Comparison of ENCODE assay signal across 10 mouse cellular contexts in the genomic region with DNA sequence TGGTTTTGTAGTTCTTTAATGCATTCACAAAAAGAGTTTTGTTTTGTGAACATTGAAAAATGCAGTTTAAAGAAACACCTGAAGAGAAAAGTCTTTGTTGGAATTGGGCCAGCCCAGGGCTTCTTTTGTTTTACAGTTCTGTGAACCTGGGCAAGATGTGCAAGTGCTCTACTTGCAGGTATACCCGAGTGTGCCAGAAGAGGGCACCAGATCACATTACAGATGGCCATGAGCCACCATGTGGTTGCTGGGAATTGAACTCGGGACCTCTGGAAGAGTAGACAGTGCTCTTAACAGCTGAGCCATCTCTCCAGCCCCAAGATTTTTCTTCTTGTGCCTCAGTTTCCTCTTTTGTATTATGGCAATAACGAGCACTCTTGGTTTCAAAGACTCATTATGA. TPM values are rescaled to one million over a fixed set of nuclear protein-coding genes. Genes with fewer than 3 reads are reported as not detected.
DNase-seq lines count a peak whose midpoint lies in the region; ATAC-seq and TF ChIP-seq lines count a peak whose summit lies in the region.
"Had no signal": no experiment of that assay in that cellular context is flagged by ENCODE, and none has a peak within 500 bp of the region (broad histone marks: within the 10 kb centered on the region; RNA-seq: fewer than 3 reads in every experiment).

No protein-coding gene starts in this region.

- WGBS in heart, adult 2 months: 56% methylated on average over 3 of the region's 3 CpGs
- WGBS in heart, embryonic 11.5 days (ENCODE audit: insufficient replicate concordance): 58% methylated on average over 3 of the region's 3 CpGs

- H3K4me2 ChIP-seq in heart, embryonic 11.5 days: no peak overlapping the region
- H3K4me2 ChIP-seq: embryonic facial prominence, embryonic 12.5 days had no signal

- no peaks in the 10 kb centered on the region for H3K27me3 ChIP-seq in heart, adult 2 months (ENCODE audit: control insufficient read depth, insufficient read depth, low read length)
- H3K27me3 ChIP-seq in heart, embryonic 11.5 days (ENCODE audit: control insufficient read depth, insufficient read depth, low read length): no peaks in the 10 kb centered on the region
- H3K27me3 ChIP-seq: embryonic facial prominence, embryonic 12.5 days had no signal

- H3K27ac ChIP-seq in heart, adult 2 months: no peak overlapping the region
- no peak overlapping the region for H3K27ac ChIP-seq in heart, embryonic 11.5 days (ENCODE audit: low read depth, low read length)
- no peak overlapping the region for H3K27ac ChIP-seq in embryonic fibroblast, embryonic 13.5 days (ENCODE audit: insufficient read depth, low read length)
- H3K27ac ChIP-seq: embryonic facial prominence, embryonic 12.5 days had no signal

- no peak for TF ChIP-seq EP300 in heart, adult 2 months (IDR thresholded peaks at IDR 0.05; ENCODE audit: insufficient read depth, low read depth, low read length)

- no peak overlapping the region for H3K4me3 ChIP-seq in heart, adult 2 months
- no peak overlapping the region for H3K4me3 ChIP-seq in heart, embryonic 11.5 days (ENCODE audit: low read depth, low read length)
- H3K4me3 ChIP-seq in embryonic fibroblast, embryonic 13.5 days (ENCODE audit: insufficient read depth, low read length): no peak overlapping the region
- H3K4me3 ChIP-seq: embryonic facial prominence, embryonic 12.5 days had no signal

- DNase-seq in heart, adult 2 months: peak in 1 of 2 experiments; percentile 35
- peak; percentile 67 for DNase-seq in urinary bladder, postnatal 14 days (ENCODE audit: low spot score)
- DNase-seq in urinary bladder, postnatal 4 days (ENCODE audit: low spot score in 2 of 2): no peak
- DNase-seq in naive thymus-derived CD4-positive, alpha-beta T cell, adult 2 months (ENCODE audit: low read depth): peak; percentile 83
- no peak for DNase-seq in layer of hippocampus, postnatal 36 days

- no peak for ATAC-seq in heart, embryonic 11.5 days (replicated peaks; ENCODE audit: insufficient number of reproducible peaks, low FRiP score, low TSS enrichment)
- ATAC-seq in monocyte, adult 5-6 weeks (replicated peaks; ENCODE audit: insufficient number of reproducible peaks, low FRiP score, low TSS enrichment, poor library complexity, severe bottlenecking): no peak

- intact Hi-C loops in heart, adult 2 months (cut with DNase I): loop anchor here (5.0 kb wide), 1 partner anchor 121 kb away; no protein-coding TSS in a partner anchor

- H3K79me2 ChIP-seq in heart, adult 2 months (replicated peaks; ENCODE audit: control insufficient read depth, insufficient read depth, low read length): no peaks in the 10 kb centered on the region

- H3K9me3 ChIP-seq in heart, embryonic 11.5 days (replicated peaks; ENCODE audit: control insufficient read depth, low read length): no peaks in the 10 kb centered on the region
- H3K9me3 ChIP-seq: embryonic facial prominence, embryonic 12.5 days had no signal

- H3K36me3 ChIP-seq in heart, adult 2 months (ENCODE audit: control insufficient read depth, insufficient read depth, low read length): no peaks in the 10 kb centered on the region
- peaks cover 5% of the 10 kb centered on the region; the same call in 1 of the 2 replicates for H3K36me3 ChIP-seq in heart, embryonic 11.5 days (ENCODE audit: control insufficient read depth, insufficient read depth, low read length)

- no peaks in the 10 kb centered on the region for H3K4me1 ChIP-seq in heart, adult 2 months (ENCODE audit: control insufficient read depth, insufficient read depth, low read length)
- no peaks in the 10 kb centered on the region for H3K4me1 ChIP-seq in heart, embryonic 11.5 days (ENCODE audit: control insufficient read depth, insufficient read depth, low read length)
- no peaks in the 10 kb centered on the region; the same call in 1 of the 2 replicates for H3K4me1 ChIP-seq in embryonic fibroblast, embryonic 13.5 days (ENCODE audit: control insufficient read depth, insufficient read depth, low read length)

- TF ChIP-seq POLR2A in heart, adult 2 months (IDR thresholded peaks at IDR 0.05; ENCODE audit: insufficient read depth, low read depth, low read length): no peak
- TF ChIP-seq POLR2A in embryonic fibroblast, embryonic 13.5 days (IDR thresholded peaks at IDR 0.05; ENCODE audit: low read depth, low read length): no peak

- peak; percentile 74 for TF ChIP-seq CTCF in heart, adult 2 months (IDR thresholded peaks at IDR 0.05)
- peak; percentile 27; the same call in 1 of the 2 replicates for TF ChIP-seq CTCF in embryonic fibroblast, embryonic 13.5 days (IDR thresholded peaks at IDR 0.05; ENCODE audit: borderline replicate concordance, insufficient read depth, low read length)

- H3K9ac ChIP-seq in heart, adult 2 months (ENCODE audit: low read depth, low read length): no peak overlapping the region
- no peak overlapping the region for H3K9ac ChIP-seq in heart, embryonic 11.5 days (ENCODE audit: low read depth, low read length)
- H3K9ac ChIP-seq: embryonic facial prominence, embryonic 12.5 days had no signal

RNA-seq across cellular contexts. Expression of a gene that starts 5.9 kb away (rescaled TPM):
- total RNA-seq in heart, adult 2 months (2021): 10 to 100 TPM; 13.8 to 14.6 TPM
- 10.1 and 16.9 TPM in 2 replicates for polyA plus RNA-seq in heart, adult 2 months (2012; rRNA removed)
- 30.7 and 32.6 TPM in 2 replicates for polyA plus RNA-seq in heart, embryonic 11.5 days (2014; fragmentation: Nextera tagmentation; extraction: Ambion mirVana)
- 19.8 and 24.5 TPM in 2 replicates for polyA plus RNA-seq in embryonic fibroblast, embryonic 13.5 days (2011; ENCODE audit: insufficient read length, low read depth, missing spikeins)
- 10 to 100 TPM; 33.8 to 36.2 TPM for total RNA-seq in layer of hippocampus, postnatal 36 days (2021)
- total RNA-seq in monocyte, adult 5-6 weeks (2017): 48.9 to 58.0 TPM (median 55.2 TPM) in 3 replicates

RNA-seq across cellular contexts. Expression of a gene that starts 11.7 kb away (rescaled TPM):
- not detected for total RNA-seq in heart, adult 2 months (2021)
- 1.1 TPM in 1 of 2 replicates, not detected in the other for polyA plus RNA-seq in heart, adult 2 months (2012; rRNA removed)
- 0.94 and 0.96 TPM in 2 replicates for polyA plus RNA-seq in heart, embryonic 11.5 days (2014; fragmentation: Nextera tagmentation; extraction: Ambion mirVana)
- not detected in 2 replicates for polyA plus RNA-seq in embryonic fibroblast, embryonic 13.5 days (2011; ENCODE audit: insufficient read length, low read depth, missing spikeins)
- total RNA-seq in layer of hippocampus, postnatal 36 days (2021): under 1 TPM; 0.68 to 0.80 TPM
- not detected in 3 replicates for total RNA-seq in monocyte, adult 5-6 weeks (2017)

RNA-seq across cellular contexts. Expression of a gene that starts 14.3 kb away (rescaled TPM):
- 100 to 1,000 TPM; 104 to 131 TPM for total RNA-seq in heart, adult 2 months (2021)
- 165 and 210 TPM in 2 replicates for polyA plus RNA-seq in heart, adult 2 months (2012; rRNA removed)
- 166 and 174 TPM in 2 replicates for polyA plus RNA-seq in heart, embryonic 11.5 days (2014; fragmentation: Nextera tagmentation; extraction: Ambion mirVana)
- 57.3 and 63.5 TPM in 2 replicates for polyA plus RNA-seq in embryonic fibroblast, embryonic 13.5 days (2011; ENCODE audit: insufficient read length, low read depth, missing spikeins)
- 10 to 100 TPM; 35.7 to 41.6 TPM for total RNA-seq in layer of hippocampus, postnatal 36 days (2021)
- total RNA-seq in monocyte, adult 5-6 weeks (2017): 10.0 to 27.5 TPM (median 12.5 TPM) in 3 replicates

RNA-seq across cellular contexts. Expression of a gene that starts 22.8 kb away (rescaled TPM):
- 10 to 100 TPM; 16.2 to 17.7 TPM for total RNA-seq in heart, adult 2 months (2021)
- polyA plus RNA-seq in heart, adult 2 months (2012; rRNA removed): 59.2 and 90.0 TPM in 2 replicates
- polyA plus RNA-seq in heart, embryonic 11.5 days (2014; fragmentation: Nextera tagmentation; extraction: Ambion mirVana): 98.7 and 101 TPM in 2 replicates
- polyA plus RNA-seq in embryonic fibroblast, embryonic 13.5 days (2011; ENCODE audit: insufficient read length, low read depth, missing spikeins): 107 and 146 TPM in 2 replicates
- total RNA-seq in layer of hippocampus, postnatal 36 days (2021): 10 to 100 TPM; 24.0 to 25.0 TPM
- 1.4 to 3.6 TPM (median 2.3 TPM) in 3 replicates for total RNA-seq in monocyte, adult 5-6 weeks (2017)

RNA-seq across cellular contexts. Expression of a gene that starts 22.9 kb away (rescaled TPM):
- not detected for total RNA-seq in heart, adult 2 months (2021)
- not detected in 2 replicates for polyA plus RNA-seq in heart, adult 2 months (2012; rRNA removed)
- polyA plus RNA-seq in heart, embryonic 11.5 days (2014; fragmentation: Nextera tagmentation; extraction: Ambion mirVana): not detected in 2 replicates
- polyA plus RNA-seq in embryonic fibroblast, embryonic 13.5 days (2011; ENCODE audit: insufficient read length, low read depth, missing spikeins): not detected in 2 replicates
- not detected for total RNA-seq in layer of hippocampus, postnatal 36 days (2021)
- total RNA-seq in monocyte, adult 5-6 weeks (2017): not detected in 3 replicates
- total RNA-seq: left cerebral cortex, postnatal 10 days had no signal
- polyA plus RNA-seq: embryonic facial prominence, embryonic 12.5 days had no signal

Comparison
In these comparisons a context has a peak if more than half of its experiments do, and no peak if none do; other contexts are left out.
1. DNase-seq: peak in urinary bladder, postnatal 14 days (single experiment) and naive thymus-derived CD4-positive, alpha-beta T cell, adult 2 months (single experiment); none in urinary bladder, postnatal 4 days (0 of 2) and layer of hippocampus, postnatal 36 days (0 of 2).